In the genomic region with DNA sequence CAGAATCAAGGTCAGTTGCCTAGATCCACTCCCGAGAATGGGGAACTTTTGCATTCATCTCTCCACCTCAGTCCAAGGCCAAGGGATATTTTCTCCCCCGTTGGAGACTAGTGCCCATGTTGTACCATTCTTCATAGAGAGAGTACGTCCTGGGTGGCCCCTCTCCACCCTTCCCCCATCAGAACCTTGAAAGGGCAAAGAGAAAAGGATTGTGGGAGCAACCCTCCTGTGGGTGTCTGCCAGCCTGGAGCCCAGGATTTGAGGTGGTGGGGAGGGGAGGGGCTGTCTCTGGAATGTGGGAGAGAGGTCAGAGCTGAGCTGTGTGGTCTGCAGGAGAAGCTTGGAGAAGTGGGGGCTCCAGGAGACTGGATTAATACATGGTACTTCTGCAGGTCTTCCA, we compare ENCODE assay signal across 18 mouse cellular contexts. TPM values are rescaled to one million over a fixed set of nuclear protein-coding genes. Genes with fewer than 3 reads are reported as not detected.
DNase-seq lines count a peak whose midpoint lies in the region; ATAC-seq and TF ChIP-seq lines count a peak whose summit lies in the region.
"Had no signal": no experiment of that assay in that cellular context is flagged by ENCODE, and none has a peak within 500 bp of the region (broad histone marks: within the 10 kb centered on the region; RNA-seq: fewer than 3 reads in every experiment).

No protein-coding gene starts in this region.

- H3K27me3 ChIP-seq in kidney, adult 2 months (replicated peaks; ENCODE audit: control insufficient read depth, insufficient read depth, low read length), result no peaks in the 10 kb centered on the region
- H3K27me3 ChIP-seq in kidney, embryonic 14.5 days (ENCODE audit: control insufficient read depth, insufficient read depth, low read length), result peaks cover 12% of the 10 kb centered on the region; the same call in 1 of the 2 replicates
- H3K27me3 ChIP-seq in hindbrain, embryonic 15.5 days, result peaks cover 10% of the 10 kb centered on the region
- H3K27me3 ChIP-seq in lung, postnatal 0 days (replicated peaks; ENCODE audit: insufficient read depth, low read length), result no peaks in the 10 kb centered on the region

- no peak for TF ChIP-seq CTCF in kidney, adult 2 months (conservative IDR thresholded peaks at IDR 0.05; ENCODE audit: insufficient read depth, insufficient read length, low read depth, low read length)
- no peak for TF ChIP-seq CTCF in lung, postnatal 0 days (IDR thresholded peaks at IDR 0.05)

- peak overlapping the region; percentile 81 for H3K27ac ChIP-seq in kidney, adult 2 months (ENCODE audit: insufficient read depth, low read depth, low read length)
- H3K27ac ChIP-seq in kidney, embryonic 14.5 days (ENCODE audit: low read depth, low read length), result no peak overlapping the region
- peak overlapping the region; percentile 75 for H3K27ac ChIP-seq in hindbrain, embryonic 15.5 days (replicated peaks)
- no peak overlapping the region for H3K27ac ChIP-seq in lung, postnatal 0 days (ENCODE audit: low read length)
- H3K27ac ChIP-seq: intestine, embryonic 15.5 days; limb, embryonic 10.5 days; liver, embryonic 12.5 days; lung, embryonic 15.5 days had no signal

- H3K36me3 ChIP-seq in kidney, adult 2 months (ENCODE audit: control insufficient read depth, insufficient read depth, low read length), result no peaks in the 10 kb centered on the region
- H3K36me3 ChIP-seq in kidney, embryonic 14.5 days (ENCODE audit: control insufficient read depth, insufficient read depth, low read length), result no peaks in the 10 kb centered on the region
- H3K36me3 ChIP-seq in hindbrain, embryonic 15.5 days, result no peaks in the 10 kb centered on the region
- no peaks in the 10 kb centered on the region for H3K36me3 ChIP-seq in lung, postnatal 0 days (ENCODE audit: insufficient read depth, low read length)
- H3K36me3 ChIP-seq: intestine, embryonic 15.5 days; limb, embryonic 10.5 days; liver, embryonic 12.5 days; lung, embryonic 15.5 days had no signal

- H3K4me1 ChIP-seq in kidney, adult 2 months (ENCODE audit: control insufficient read depth, insufficient read depth, low read length), result no peaks in the 10 kb centered on the region; the same call in 1 of the 2 replicates
- peaks cover 4% of the 10 kb centered on the region; the same call in 1 of the 2 replicates for H3K4me1 ChIP-seq in kidney, embryonic 14.5 days (ENCODE audit: control insufficient read depth, insufficient read depth, low read length)
- peaks cover 16% of the 10 kb centered on the region for H3K4me1 ChIP-seq in hindbrain, embryonic 15.5 days (replicated peaks)
- H3K4me1 ChIP-seq in lung, postnatal 0 days (ENCODE audit: insufficient read depth, low read depth, low read length), result no peaks in the 10 kb centered on the region; the same call in 1 of the 2 replicates

- H3K4me3 ChIP-seq in kidney, adult 2 months (ENCODE audit: insufficient read depth, low read depth, low read length), result no peak overlapping the region
- no peak overlapping the region for H3K4me3 ChIP-seq in kidney, embryonic 14.5 days (ENCODE audit: low read length)
- no peak overlapping the region for H3K4me3 ChIP-seq in hindbrain, embryonic 15.5 days
- H3K4me3 ChIP-seq in lung, postnatal 0 days (ENCODE audit: low read depth, low read length), result no peak overlapping the region
- H3K4me3 ChIP-seq: intestine, embryonic 15.5 days; limb, embryonic 10.5 days; liver, embryonic 12.5 days; lung, embryonic 15.5 days; myocyte had no signal

- H3K4me2 ChIP-seq in kidney, embryonic 14.5 days (replicated peaks; ENCODE audit: low read depth, low read length), result no peak overlapping the region
- peak overlapping the region; percentile 74 for H3K4me2 ChIP-seq in hindbrain, embryonic 15.5 days
- no peak overlapping the region for H3K4me2 ChIP-seq in lung, postnatal 0 days (replicated peaks; ENCODE audit: low read depth, low read length)
- H3K4me2 ChIP-seq: intestine, embryonic 15.5 days; liver, embryonic 12.5 days; lung, embryonic 15.5 days had no signal

- WGBS in kidney, adult 2 months, result 48% methylated on average over 3 of the region's 3 CpGs
- WGBS in kidney, embryonic 14.5 days, result 60% methylated on average over 3 of the region's 3 CpGs
- 32% methylated on average over 3 of the region's 3 CpGs for WGBS in hindbrain, embryonic 15.5 days
- WGBS in lung, postnatal 0 days, result 53% methylated on average over 3 of the region's 3 CpGs

- no peaks in the 10 kb centered on the region for H3K9me3 ChIP-seq in kidney, embryonic 14.5 days (ENCODE audit: control insufficient read depth, low read length)
- H3K9me3 ChIP-seq in hindbrain, embryonic 15.5 days, result no peaks in the 10 kb centered on the region
- H3K9me3 ChIP-seq in lung, postnatal 0 days (ENCODE audit: low read length), result no peaks in the 10 kb centered on the region
- H3K9me3 ChIP-seq: intestine, embryonic 15.5 days; limb, embryonic 10.5 days; liver, embryonic 12.5 days; lung, embryonic 15.5 days had no signal

- ATAC-seq in kidney, embryonic 14.5 days (ENCODE audit: low FRiP score, low TSS enrichment), result no peak
- no peak for ATAC-seq in hindbrain, embryonic 15.5 days (ENCODE audit: low FRiP score, low read depth)
- ATAC-seq in lung, postnatal 0 days, result no peak
- ATAC-seq: CD4-positive, CD25-positive, alpha-beta regulatory T cell, adult 4 months; intestine, embryonic 15.5 days; liver, embryonic 12.5 days had no signal

- no peak for TF ChIP-seq POLR2A in kidney, adult 2 months (IDR thresholded peaks at IDR 0.05; ENCODE audit: low read depth, low read length)

- peak; percentile 41 for DNase-seq in kidney, adult 2 months
- DNase-seq in retina, postnatal 1 day, result peak; percentile 77
- no peak for DNase-seq in retina, embryonic 14.5 days (ENCODE audit: low spot score)
- DNase-seq in lung, postnatal 0 days (ENCODE audit: low spot score), result no peak
- no peak for DNase-seq in thymus, adult 18-20 months
- DNase-seq: adrenal gland, adult 8-10 months; embryo, embryonic 11 days; gastrocnemius, postnatal 14 days; heart, postnatal 14 days; right cerebral cortex, postnatal 4 days had no signal

- H3K9ac ChIP-seq in kidney, embryonic 14.5 days (ENCODE audit: low read depth, low read length), result no peak overlapping the region
- no peak overlapping the region for H3K9ac ChIP-seq in hindbrain, embryonic 15.5 days
- H3K9ac ChIP-seq in lung, postnatal 0 days (replicated peaks; ENCODE audit: low read depth), result no peak overlapping the region
- H3K9ac ChIP-seq: intestine, embryonic 15.5 days; liver, embryonic 12.5 days; lung, embryonic 15.5 days had no signal

- no peak for TF ChIP-seq EP300 in lung, postnatal 0 days (IDR thresholded peaks at IDR 0.05)

RNA-seq across cellular contexts. Expression of gene Kcnj10, which starts 2.9 kb away (rescaled TPM):
- polyA plus RNA-seq in kidney, adult 2 months (2012; rRNA removed), result 17.0 and 17.1 TPM in 2 replicates
- 0.31 and 0.57 TPM in 2 replicates for polyA plus RNA-seq in kidney, embryonic 14.5 days (2014; fragmentation: Nextera tagmentation; extraction: Ambion mirVana)
- 2.9 and 3.0 TPM in 2 replicates for polyA plus RNA-seq in hindbrain, embryonic 15.5 days (2015; fragmentation: Nextera tagmentation; extraction: Ambion mirVana)
- polyA plus RNA-seq in lung, postnatal 0 days (2015; fragmentation: Nextera tagmentation; extraction: Ambion mirVana), result 0.04 TPM in 2 replicates
- polyA plus RNA-seq: CD4-positive, CD25-positive, alpha-beta regulatory T cell, adult 4 months; myocyte had no signal

RNA-seq across cellular contexts. Expression of gene Kcnj9, which starts 14.8 kb away (rescaled TPM):
- polyA plus RNA-seq in kidney, adult 2 months (2012; rRNA removed), result 0.06 and 0.11 TPM in 2 replicates
- polyA plus RNA-seq in kidney, embryonic 14.5 days (2014; fragmentation: Nextera tagmentation; extraction: Ambion mirVana), result 0.20 TPM in 1 of 2 replicates, not detected in the other
- polyA plus RNA-seq in hindbrain, embryonic 15.5 days (2015; fragmentation: Nextera tagmentation; extraction: Ambion mirVana), result 4.1 and 4.3 TPM in 2 replicates
- polyA plus RNA-seq in lung, postnatal 0 days (2015; fragmentation: Nextera tagmentation; extraction: Ambion mirVana), result not detected in 2 replicates
- polyA plus RNA-seq: CD4-positive, CD25-positive, alpha-beta regulatory T cell, adult 4 months; intestine, embryonic 15.5 days; limb, embryonic 10.5 days; liver, embryonic 12.5 days had no signal

RNA-seq across cellular contexts. Expression of gene Pigm, which starts 32.4 kb away (rescaled TPM):
- polyA plus RNA-seq in kidney, adult 2 months (2012; rRNA removed), result 4.9 and 5.6 TPM in 2 replicates
- polyA plus RNA-seq in kidney, embryonic 14.5 days (2014; fragmentation: Nextera tagmentation; extraction: Ambion mirVana), result 9.5 and 12.1 TPM in 2 replicates
- 3.8 and 3.9 TPM in 2 replicates for polyA plus RNA-seq in hindbrain, embryonic 15.5 days (2015; fragmentation: Nextera tagmentation; extraction: Ambion mirVana)
- 3.5 and 3.9 TPM in 2 replicates for polyA plus RNA-seq in lung, postnatal 0 days (2015; fragmentation: Nextera tagmentation; extraction: Ambion mirVana)

RNA-seq across cellular contexts. Expression of gene Atp1a2, which starts 46.0 kb away (rescaled TPM):
- 21.5 and 36.4 TPM in 2 replicates for polyA plus RNA-seq in kidney, adult 2 months (2012; rRNA removed)
- polyA plus RNA-seq in kidney, embryonic 14.5 days (2014; fragmentation: Nextera tagmentation; extraction: Ambion mirVana), result 0.66 and 0.96 TPM in 2 replicates
- 74.3 and 75.8 TPM in 2 replicates for polyA plus RNA-seq in hindbrain, embryonic 15.5 days (2015; fragmentation: Nextera tagmentation; extraction: Ambion mirVana)
- polyA plus RNA-seq in lung, postnatal 0 days (2015; fragmentation: Nextera tagmentation; extraction: Ambion mirVana), result 15.3 and 17.0 TPM in 2 replicates

Comparison
In these comparisons a context has a peak if more than half of its experiments do, and no peak if none do; other contexts are left out.
1. DNase-seq: peak in kidney, adult 2 months (single experiment) and retina, postnatal 1 day (single experiment); none in retina, embryonic 14.5 days (single experiment), lung, postnatal 0 days (single experiment) and thymus, adult 18-20 months (0 of 2).
2. H3K27ac ChIP-seq: peak in kidney, adult 2 months (single experiment) and hindbrain, embryonic 15.5 days (single experiment); none in kidney, embryonic 14.5 days (single experiment) and lung, postnatal 0 days (single experiment).